Mouse (Mus musculus): Measurements from ENCODE around the gene Gpbp1. TPM values are rescaled to one million over a fixed set of nuclear protein-coding genes. Genes with fewer than 3 reads are reported as not detected.

Gpbp1 gene
- total RNA-seq, 4 experiments from 2014 or later, result 52.7 to 63.6 (median 56.0) TPM

DNA sequence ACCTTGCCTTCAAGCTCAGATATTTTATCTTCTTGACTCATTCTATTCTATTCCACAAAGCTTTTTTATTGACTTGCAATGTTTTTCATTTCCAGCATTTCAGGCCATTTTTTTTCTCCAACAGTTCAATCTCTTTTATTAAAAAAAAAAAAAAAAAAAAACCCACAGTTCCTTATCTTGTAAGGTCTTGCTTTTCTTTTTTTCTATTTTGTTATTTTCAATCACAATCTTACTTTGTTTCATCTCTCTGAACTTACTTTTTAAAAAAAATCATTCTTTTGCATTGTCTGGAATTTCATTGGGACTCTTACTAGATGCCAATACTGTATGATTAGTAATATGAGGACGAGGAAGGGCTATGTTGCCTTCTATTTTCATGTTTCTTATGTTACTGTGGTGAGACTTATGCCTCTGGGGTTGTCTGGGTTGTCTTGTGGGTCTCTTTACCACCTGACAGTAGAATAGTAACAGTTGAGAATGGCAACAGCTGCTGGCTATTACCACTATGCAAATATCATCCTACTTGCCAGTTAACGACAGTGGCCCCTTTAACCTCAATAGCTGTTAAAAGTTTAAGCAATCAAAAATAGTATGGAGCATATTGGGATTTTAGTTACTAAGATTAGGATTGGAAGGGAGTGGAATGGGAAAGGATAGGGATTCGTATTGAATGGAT is 19.2 kb downstream of the Gpbp1 start:
- DNase-seq (ENCODE audit: low spot score in 2 of 2), result no peak

DNA sequence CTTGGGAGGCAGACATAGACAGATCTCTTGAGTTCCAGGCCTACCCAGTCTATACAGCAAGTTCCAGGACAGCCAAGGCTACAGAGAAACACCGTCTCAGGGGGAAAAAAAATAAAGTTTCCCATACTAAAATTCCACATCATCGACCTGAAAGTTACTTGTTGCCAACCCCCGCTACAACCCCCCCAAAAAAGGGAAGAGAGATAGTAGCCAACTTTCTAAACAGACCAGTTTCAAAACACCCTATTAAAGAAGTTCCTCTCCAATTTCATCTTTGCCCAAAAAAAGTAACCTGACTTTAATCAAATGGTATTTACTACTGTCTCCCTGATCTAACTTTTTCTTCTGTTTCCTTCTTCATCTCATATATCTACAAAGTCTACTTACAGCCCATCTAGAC is 22.6 kb downstream of the Gpbp1 start:
- no peak for DNase-seq (ENCODE audit: low spot score in 2 of 2)

DNA sequence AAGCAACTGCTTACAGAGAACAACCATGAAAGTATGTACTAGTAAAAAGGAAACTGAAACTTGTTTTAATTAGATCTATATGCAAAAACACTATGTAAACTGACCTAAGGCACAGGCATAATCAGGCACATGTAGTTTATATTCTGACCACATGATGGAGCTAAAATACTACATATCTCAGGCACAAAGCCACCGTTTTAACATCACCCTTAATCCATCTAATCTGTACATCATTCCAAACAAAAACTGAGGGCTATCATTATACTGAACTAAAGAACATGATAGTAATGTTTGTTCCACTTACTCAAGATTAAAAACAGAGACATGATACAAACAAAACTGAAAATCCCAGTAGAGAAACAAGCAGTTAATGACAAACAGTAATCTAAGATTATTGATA is 28.5 kb downstream of the Gpbp1 start:
- DNase-seq (ENCODE audit: low spot score in 2 of 2), result no peak

DNA sequence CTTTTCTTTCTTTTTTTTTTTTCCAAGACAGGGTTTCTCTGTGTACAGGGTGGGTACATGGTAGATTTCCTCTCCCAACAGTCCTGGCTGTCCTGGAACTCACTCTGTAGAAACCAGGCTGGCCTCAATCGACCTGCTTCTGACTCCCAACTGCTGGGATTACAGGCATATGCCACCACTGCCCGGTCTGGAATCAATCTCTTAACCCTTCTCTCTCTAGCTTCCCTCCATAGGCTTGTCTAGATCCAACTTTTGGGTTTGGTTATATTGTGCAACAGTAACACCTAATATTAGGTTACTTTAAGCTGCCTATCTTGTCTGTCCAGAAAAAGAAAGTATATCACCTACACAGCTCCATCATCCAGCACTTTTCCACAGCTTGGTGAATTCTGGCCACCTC is 33.1 kb downstream of the Gpbp1 start:
- no peak for DNase-seq (ENCODE audit: low spot score in 2 of 2)

DNA sequence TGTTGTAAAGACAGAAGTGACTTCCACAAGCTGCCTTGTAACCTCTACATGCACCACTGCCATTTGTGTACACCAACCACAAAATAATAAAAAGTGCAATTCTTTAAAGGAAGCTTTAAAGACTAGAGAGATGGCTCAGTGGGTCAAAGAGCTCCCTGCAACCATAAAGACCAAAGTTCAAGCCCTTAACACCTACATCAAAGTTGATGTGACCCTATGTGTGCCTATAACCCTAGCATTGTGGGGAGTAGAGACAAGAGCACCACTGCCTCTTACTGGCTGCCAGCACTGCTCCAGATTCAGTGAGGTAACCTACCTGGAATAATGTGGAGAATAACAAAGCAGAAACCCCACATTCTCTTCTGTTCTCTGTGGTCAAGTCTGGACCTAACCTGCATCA is 45.6 kb downstream of the Gpbp1 start:
- no peak for DNase-seq (ENCODE audit: low spot score in 2 of 2)

DNA sequence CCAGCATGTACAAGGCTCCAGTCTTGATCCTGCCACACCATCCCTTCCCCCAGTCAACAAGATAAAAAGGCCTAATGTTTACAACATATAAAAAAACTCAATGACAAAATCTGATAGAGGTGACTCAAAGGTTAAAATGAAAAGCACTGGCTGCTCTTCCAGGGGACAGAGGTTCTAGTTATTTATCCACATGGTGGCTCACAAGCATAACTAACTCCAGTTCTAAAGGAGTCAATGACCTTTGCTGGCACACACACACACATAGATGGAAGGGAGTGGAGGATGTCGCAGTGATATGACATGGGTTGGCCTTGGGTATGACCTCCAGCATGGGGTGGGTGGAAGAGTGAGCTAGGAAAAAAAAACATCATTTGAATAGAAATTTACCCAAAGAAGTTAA is 58.7 kb downstream of the Gpbp1 start:
- DNase-seq (ENCODE audit: low spot score in 2 of 2), result no peak

DNA sequence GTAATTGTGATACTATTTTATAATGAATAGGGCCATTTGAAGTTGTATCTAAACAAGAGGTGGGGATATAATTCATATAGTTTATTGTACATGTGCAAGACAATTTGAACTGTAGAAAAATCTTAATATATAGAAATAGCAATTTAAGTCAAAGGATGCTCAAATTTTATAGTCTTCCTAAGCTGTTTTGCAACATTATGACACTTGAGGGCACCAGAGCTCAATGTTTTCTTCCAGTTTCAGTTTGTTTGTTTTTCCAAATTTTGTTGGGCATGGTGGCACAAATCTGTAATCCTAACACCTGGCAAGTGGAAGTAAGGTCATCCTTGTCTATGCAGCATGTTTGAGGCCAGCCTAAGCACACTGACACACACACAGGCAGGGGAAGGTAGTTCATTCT is 68.6 kb downstream of the Gpbp1 start:
- DNase-seq (ENCODE audit: low spot score in 2 of 2), result no peak

DNA sequence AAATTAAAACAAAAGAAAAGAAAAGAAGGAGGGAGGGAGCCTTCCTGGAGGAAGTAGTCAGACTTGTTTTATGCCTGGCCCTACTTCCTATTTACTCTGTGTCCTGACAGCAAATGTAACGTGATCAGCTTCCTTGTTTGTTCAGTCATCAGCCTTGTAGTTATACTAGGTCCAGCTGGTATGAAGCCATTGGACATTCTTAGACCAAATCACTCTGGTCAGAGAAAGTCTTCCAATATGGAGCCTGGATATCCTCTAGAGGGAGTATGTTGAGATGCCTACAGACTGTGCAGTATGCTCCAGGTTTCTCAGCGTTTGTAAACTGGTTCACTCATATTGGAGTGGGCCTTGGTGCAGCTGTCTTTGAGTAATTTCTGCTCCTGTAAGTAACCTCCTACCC is 71.8 kb downstream of the Gpbp1 start:
- no peak for DNase-seq (ENCODE audit: low spot score in 2 of 2)

DNA sequence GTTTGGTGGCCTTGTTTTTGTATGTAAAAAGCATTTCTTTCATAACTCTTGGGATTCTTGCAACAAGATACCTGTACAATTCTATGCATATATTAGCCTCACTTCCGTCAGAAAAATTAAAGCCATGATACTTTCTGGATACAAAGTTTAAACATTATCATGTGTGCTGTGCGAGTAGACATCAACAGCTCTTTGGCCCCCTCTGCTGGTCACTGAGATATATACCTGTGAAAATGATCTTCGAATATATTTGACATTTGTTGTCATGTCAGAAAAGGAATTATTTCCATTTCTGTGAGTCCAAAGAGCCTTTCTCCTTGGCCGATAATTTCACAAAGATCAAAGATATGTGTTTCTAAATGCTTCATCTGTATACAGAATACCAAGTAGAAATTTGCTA is 76.8 kb downstream of the Gpbp1 start:
- DNase-seq (ENCODE audit: low spot score in 2 of 2), result no peak

DNA sequence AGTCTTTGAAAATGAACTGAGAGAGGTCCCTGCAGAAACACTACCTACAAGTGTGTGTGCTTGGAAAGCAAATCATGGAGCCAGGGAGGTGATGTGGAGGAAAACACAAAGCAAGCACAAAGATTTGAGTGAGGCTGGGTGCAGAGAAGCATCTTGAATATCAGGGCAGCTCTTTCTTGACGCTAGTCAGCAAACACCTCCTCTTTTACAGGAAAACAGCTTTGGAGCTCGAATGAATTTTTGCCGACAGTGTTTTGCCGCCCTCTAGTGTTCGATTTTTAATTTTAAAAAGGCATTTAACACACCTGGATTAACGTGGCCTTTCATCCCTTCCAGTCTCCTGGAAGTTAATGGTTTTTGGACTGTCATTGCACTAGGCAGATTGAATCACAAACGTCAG is 79.1 kb downstream of the Gpbp1 start:
- DNase-seq (ENCODE audit: low spot score in 2 of 2), result no peak

DNA sequence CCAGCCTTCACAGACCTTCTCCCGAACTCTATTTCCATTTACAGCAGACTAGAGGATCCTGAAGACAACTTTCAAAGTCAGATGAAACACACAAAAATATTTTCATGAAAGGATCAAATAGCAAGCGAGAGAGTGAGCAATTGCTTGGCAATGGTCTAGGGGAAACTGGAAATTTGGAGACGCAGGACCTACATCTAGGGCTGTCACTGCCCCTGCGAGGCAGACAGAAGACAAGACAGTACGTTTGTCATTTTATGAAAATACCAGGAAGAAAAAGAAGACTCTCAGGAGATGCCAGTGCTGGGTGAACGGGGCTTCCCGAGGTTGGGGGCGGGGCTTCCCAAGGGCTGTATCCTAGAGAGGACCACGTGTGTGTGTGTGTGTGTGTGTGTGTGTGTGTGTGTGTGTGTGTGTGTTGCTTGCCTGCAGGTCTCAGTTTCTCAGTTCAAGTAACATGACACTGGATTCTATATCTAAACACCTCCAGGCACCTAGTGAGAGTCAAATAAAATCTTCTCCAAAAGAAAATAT is 83.0 kb downstream of the Gpbp1 start:
- DNase-seq (ENCODE audit: low spot score in 2 of 2), result no peak

DNA sequence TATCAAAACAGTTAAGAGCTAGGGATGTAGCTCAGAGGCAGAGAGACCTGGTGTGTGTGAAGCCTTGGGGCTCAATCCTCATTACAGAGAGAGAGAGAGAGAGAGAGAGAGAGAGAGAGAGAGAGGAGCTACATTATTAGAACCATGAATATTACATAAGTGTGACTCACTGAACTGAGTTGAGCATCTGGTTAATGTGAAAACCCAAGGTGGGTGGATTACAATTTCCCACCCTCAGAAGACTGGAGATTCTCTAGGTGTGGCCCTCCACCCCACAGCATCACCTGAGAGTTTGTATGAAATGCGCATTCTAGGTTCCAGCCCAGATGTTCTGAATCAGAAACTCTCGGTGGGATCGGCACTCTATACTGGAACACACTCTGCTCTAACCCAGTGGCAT is 84.0 kb downstream of the Gpbp1 start:
- no peak for DNase-seq (ENCODE audit: low spot score in 2 of 2)

DNA sequence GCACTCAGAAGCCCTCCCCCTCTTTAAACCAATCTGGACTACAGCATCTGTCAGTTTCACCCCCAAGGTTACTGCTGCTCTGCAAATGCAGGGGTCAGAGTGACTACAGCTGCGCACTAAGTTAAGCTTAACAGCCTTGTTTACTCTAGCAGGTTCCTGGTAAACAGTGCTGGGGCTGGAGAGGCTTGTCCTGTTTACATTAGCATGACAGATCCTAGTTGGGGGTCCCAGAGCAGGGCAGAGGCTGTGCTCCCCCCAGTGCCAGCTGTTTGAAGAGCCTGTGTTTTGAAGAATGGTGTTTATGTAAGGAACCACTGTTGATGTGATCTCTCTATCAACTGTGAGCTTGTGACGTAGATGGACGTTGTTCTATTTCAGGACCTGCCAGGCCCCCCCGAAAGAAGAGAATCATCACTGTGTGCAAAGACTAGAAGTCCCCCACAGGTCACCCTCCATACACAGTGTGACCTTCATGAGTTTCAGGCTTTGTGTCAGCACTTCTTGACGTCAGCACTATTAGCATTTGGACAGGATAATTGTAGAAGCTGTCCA is 92.2 kb downstream of the Gpbp1 start:
- no peak for DNase-seq (ENCODE audit: low spot score in 2 of 2)

DNA sequence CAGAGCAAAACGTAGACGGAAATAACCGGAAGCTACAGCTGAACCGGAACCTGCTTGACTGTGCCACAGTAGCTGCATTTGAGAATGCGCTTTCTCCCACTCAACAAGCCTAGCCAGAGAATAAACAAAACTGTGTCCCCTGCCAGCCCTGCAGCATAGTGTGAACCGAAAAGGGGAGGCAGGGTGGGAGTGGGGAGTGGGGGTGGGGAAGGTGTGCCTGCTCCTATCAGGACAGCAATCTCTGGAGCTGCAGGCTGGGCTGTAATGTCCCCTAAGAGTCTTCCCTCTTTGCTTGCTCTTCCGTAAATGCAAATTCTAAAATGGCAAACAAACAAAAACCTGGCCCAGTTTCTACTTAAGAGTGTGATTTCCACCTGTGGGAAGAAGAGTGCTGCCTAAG is 92.8 kb downstream of the Gpbp1 start:
- no peak for DNase-seq (ENCODE audit: low spot score in 2 of 2)

DNA sequence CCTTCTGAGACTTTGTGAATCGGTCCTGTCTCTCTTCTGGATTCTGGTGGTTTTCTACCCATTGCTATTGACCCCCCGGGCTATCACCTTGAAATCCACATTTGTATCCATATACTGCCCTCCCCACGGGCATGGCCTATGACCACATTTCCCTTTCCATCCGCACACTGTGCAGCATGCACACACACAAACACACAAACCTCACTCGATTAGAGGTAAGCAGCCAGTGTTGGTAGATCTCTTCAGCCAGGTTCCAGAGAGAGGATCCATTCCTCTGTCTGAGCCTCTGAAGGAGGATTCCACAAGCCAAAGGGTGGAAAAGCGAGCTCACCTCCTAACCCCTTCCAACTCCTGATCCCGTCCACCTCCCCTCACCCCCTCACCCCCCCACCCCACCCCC is 94.4 kb downstream of the Gpbp1 start:
- no peak for DNase-seq (ENCODE audit: low spot score in 2 of 2)

DNA sequence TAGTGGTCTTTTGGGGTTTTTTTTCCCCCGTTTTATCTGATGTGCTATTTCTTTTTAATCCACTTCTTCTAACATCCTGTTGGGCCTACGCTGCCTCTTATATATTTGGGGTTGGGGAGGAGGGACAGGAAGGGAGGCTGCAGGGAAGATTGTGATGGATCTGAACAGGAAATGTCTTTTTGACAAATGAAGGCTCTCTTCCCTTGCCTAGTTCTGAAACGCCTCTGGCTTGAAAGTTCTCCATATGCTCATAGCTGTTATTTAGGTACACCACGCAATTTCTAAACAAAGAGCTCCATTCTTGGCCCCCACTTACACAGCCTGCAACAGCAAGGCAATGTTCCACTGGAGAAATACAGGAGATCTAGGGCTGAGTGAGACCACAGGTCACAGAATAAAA is 95.0 kb downstream of the Gpbp1 start:
- DNase-seq (ENCODE audit: low spot score in 2 of 2), result no peak

DNA sequence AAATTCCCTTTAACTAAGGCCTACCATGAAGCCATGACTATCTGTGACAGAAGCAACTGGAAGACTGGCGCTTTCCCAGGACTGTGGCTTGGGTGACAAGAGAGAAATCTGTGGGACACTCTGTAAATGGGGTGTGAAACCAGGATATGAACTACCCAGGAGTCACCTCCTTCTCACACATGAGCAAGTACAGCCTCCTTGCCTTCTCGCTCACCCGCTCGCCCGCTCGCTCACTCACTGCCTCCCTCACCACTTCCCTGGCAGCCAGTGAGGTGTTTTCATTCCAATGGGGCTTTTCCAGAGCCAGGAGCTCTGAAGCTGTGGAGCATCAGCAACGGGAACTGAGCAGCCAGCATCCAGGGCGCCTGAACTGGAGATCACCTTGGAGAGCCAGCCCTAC is 95.6 kb downstream of the Gpbp1 start:
- no peak for DNase-seq (ENCODE audit: low spot score in 2 of 2)

DNA sequence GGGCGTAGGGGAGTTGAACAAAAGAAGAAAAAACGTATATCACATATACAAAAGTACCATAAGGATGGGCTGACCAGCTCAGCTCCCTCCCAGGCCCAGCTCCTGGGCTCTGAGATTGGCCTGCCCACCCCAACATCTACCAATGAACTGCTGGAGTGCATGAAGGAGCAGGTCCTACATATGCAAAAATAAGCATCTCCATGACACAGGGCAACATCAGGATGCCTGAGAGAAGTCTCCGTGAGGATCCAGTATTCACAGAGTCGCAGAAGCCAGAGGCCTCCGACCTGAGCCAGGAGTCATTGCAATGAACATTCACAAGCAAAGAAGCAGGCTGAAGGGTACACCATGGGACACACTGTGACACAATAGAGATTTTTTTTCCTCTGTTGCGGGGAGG is 96.5 kb downstream of the Gpbp1 start:
- no peak for DNase-seq (ENCODE audit: low spot score in 2 of 2)

DNA sequence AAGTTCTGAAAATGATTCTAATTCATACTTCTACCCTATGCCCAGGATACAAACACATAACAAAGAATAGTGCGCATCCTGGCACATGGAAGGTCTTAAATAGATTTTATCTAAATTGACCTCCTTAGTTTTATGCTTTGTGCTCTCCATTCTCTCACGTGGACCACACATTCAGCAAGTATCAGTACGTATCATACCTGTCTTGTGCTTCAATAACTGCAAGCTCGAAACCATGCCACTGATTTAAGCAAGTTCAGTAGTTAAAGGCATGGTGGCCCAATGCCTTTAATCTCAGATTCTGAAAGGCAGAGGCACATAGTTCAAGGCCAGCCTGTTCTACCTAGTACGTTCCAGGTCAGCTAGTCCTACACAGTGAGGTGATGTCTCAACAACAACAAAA is 98.5 kb downstream of the Gpbp1 start:
- no peak for DNase-seq (ENCODE audit: low spot score in 2 of 2)

DNA sequence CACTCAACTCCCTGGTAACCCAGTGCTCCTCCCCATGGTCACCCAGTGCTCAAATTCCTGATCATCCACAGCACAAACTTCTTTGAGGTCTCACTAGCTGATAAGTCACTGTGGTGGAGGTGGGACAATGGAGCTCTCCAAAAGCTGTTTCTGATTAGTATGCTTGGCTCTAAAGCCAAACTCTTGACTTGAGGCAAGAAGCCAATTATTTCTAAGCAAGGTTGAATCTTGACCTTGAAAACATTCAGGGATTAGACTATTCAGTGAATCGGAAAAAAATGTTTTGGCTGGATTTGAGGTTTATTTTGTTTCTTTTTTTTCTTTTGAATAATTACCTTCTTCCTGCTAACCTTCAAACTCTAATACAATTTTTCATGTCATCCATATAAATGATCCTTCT is 98.9 kb downstream of the Gpbp1 start:
- DNase-seq (ENCODE audit: low spot score in 2 of 2), result no peak

DNA sequence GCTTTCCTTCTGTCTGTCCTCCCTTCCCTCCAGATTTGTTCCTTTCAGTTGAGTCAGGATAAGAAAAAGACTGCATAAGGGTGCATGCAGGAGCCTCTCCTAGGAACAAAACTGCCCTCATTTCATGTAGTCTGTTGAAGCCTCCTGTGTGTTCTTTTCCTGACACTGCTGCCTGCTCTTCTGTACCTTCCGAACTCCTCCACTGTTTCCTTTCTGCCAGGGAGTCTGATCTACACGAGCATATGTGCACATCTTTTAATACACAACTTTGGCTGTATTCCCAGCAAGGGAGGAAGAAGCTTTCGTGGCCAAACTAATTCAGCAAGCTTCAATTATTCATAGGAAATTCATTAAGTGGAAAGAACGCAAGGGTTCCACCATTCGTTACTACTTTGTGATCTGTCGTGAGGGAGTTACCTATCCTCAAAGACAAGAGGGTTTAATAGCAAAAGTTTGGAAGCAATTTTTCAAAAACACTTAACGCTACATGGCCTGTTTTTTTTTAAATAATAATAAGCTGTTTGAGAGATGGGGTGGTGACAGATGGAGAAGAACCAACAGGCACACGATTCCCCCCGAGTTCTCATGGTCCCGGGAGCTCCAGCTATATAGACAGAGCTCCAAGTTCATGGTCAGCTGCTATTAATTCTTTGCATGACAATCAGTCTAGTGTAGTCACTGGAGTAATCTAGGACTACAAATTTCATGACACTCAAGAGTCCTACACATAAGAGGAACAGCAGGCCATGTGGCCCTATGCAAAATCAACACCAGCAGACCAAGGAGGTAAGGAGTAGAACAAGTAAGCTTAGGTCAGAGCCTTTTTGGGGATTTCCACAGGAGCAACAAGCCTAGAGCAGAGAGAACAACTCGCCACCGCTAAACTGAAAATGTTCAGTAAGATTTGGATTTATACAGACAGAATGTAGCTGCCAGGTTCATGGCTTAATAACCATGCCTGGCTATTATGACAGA is 105.6 kb downstream of the Gpbp1 start:
- DNase-seq (ENCODE audit: low spot score in 2 of 2), result no peak
